In the genomic region with DNA sequence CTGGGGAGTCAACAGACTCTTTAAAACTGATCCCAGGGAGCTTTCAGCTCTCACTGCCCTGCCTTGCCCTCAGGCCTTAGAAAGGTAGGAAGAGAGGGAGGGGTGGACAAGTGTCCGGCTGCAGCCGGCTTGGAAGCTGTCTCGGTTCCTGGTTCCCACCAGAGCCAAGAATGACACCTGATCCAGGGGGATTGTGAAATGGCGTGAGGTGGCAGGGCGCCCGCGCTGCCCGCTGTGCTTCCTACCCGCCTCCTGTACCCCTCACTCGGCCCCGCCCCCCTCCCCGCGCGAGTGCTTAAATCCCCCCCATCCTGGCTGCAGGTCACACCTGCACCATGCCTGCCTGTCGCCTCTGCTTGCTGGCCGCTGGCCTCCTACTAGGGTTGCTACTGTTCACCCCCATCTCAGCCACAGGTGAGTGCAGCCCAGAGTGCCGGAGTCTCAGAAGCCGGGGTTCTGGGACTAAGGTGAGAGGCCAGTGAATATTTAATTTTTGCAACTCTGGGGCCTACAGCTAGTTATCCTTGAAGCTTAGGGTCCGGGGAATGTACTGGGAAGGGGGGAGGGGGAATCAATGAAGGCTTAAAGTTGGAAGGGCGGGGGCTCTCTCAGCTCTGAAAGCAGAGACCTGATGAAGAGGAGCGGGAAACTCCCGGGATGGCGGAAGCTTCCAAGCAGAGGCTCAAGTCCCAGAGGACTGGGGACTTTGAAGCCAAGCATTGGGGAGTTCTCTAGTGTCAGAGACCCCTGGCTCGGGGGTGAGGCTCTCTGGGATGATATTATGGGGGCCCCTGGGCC, we compare ENCODE assay signal across 8 mouse cellular contexts. TPM values are rescaled to one million over a fixed set of nuclear protein-coding genes. Genes with fewer than 3 reads are reported as not detected.
DNase-seq lines count a peak whose midpoint lies in the region; ATAC-seq and TF ChIP-seq lines count a peak whose summit lies in the region.

A gene (plus strand): TSS at position 23 of the 798 bp plus-strand sequence.

- H3K9ac ChIP-seq in heart, adult 2 months (ENCODE audit: low read depth, low read length) = no peak within 1 kb of the TSS; the same call in 1 of the 2 replicates
- H3K9ac ChIP-seq in intestine, embryonic 15.5 days = peak within 1 kb of the TSS; percentile 66
- no peak within 1 kb of the TSS for H3K9ac ChIP-seq in liver, postnatal 0 days (replicated peaks)

- H3K4me2 ChIP-seq in intestine, embryonic 15.5 days (replicated peaks) = peak within 1 kb of the TSS; percentile 96
- peak within 1 kb of the TSS; percentile 71 for H3K4me2 ChIP-seq in liver, postnatal 0 days (ENCODE audit: low read depth, low read length)

- H3K27me3 ChIP-seq in heart, adult 2 months (ENCODE audit: control insufficient read depth, insufficient read depth, low read length) = peaks cover 5% of the 10 kb centered on the region
- H3K27me3 ChIP-seq in intestine, embryonic 15.5 days (replicated peaks) = no peaks in the 10 kb centered on the region
- H3K27me3 ChIP-seq in liver, postnatal 0 days (ENCODE audit: insufficient read depth, low read length) = peaks cover 36% of the 10 kb centered on the region
- H3K27me3 ChIP-seq in small intestine, adult 2 months (ENCODE audit: control insufficient read depth, insufficient read depth, low read length) = peaks cover 13% of the 10 kb centered on the region

- no peaks in the 10 kb centered on the region for H3K36me3 ChIP-seq in heart, adult 2 months (ENCODE audit: control insufficient read depth, insufficient read depth, low read length)
- H3K36me3 ChIP-seq in intestine, embryonic 15.5 days = no peaks in the 10 kb centered on the region
- no peaks in the 10 kb centered on the region for H3K36me3 ChIP-seq in liver, postnatal 0 days (replicated peaks; ENCODE audit: insufficient read depth, low read length)
- H3K36me3 ChIP-seq in small intestine, adult 2 months (ENCODE audit: control insufficient read depth, insufficient read depth, low read length) = no peaks in the 10 kb centered on the region

- no peaks in the 10 kb centered on the region for H3K79me2 ChIP-seq in heart, adult 2 months (replicated peaks; ENCODE audit: control insufficient read depth, insufficient read depth, low read length)

- H3K4me1 ChIP-seq in heart, adult 2 months (ENCODE audit: control insufficient read depth, insufficient read depth, low read length) = peaks cover 1% of the 10 kb centered on the region; the same call in 1 of the 2 replicates
- peaks cover 14% of the 10 kb centered on the region; the same call in 1 of the 2 replicates for H3K4me1 ChIP-seq in intestine, embryonic 15.5 days (replicated peaks)
- H3K4me1 ChIP-seq in liver, postnatal 0 days (ENCODE audit: insufficient read depth) = peaks cover 2% of the 10 kb centered on the region; the same call in 1 of the 2 replicates
- peaks cover 5% of the 10 kb centered on the region; the same call in 1 of the 2 replicates for H3K4me1 ChIP-seq in small intestine, adult 2 months (ENCODE audit: control insufficient read depth, insufficient read depth, insufficient read length, low read length)

- WGBS in heart, adult 2 months = 20% methylated on average over 24 of the region's 24 CpGs
- 10% methylated on average over 24 of the region's 24 CpGs for WGBS in intestine, embryonic 15.5 days
- 21% methylated on average over 23 of the region's 24 CpGs for WGBS in liver, postnatal 0 days (ENCODE audit: insufficient replicate concordance)
- 28% methylated on average over 24 of the region's 24 CpGs for WGBS in small intestine, adult 2 months

- intact Hi-C loops in heart, adult 2 months (cut with DNase I) = no loop called here

- no peak for TF ChIP-seq EP300 in heart, adult 2 months (IDR thresholded peaks at IDR 0.05; ENCODE audit: insufficient read depth, low read depth, low read length)
- no peak for TF ChIP-seq EP300 in liver, postnatal 0 days (IDR thresholded peaks at IDR 0.05; ENCODE audit: low read depth)

- peak in 1 of 2 experiments; percentile 26 for DNase-seq in heart, adult 2 months
- no peak for DNase-seq in heart, adult 9 months (ENCODE audit: low spot score in 2 of 2)
- peak; percentile 61 for DNase-seq in embryo, embryonic 11 days
- DNase-seq in liver, postnatal 0 days = peak; percentile 39
- DNase-seq in cerebellum, postnatal 36 days = no peak
- no peak for DNase-seq in thymus, postnatal 4 days

- no peaks in the 10 kb centered on the region for H3K9me3 ChIP-seq in intestine, embryonic 15.5 days
- no peaks in the 10 kb centered on the region for H3K9me3 ChIP-seq in liver, postnatal 0 days (ENCODE audit: low read length)

- ATAC-seq in intestine, embryonic 15.5 days = no peak
- ATAC-seq in liver, postnatal 0 days = no peak

- H3K4me3 ChIP-seq in heart, adult 2 months = peak within 1 kb of the TSS; percentile 33
- H3K4me3 ChIP-seq in intestine, embryonic 15.5 days (replicated peaks) = peak within 1 kb of the TSS; percentile 45
- peak within 1 kb of the TSS; percentile 37 for H3K4me3 ChIP-seq in liver, postnatal 0 days (ENCODE audit: low read depth, low read length)
- H3K4me3 ChIP-seq in small intestine, adult 2 months (ENCODE audit: low read depth, low read length) = peak within 1 kb of the TSS; percentile 53

- no peak for TF ChIP-seq CTCF in heart, adult 2 months (IDR thresholded peaks at IDR 0.05)
- no peak for TF ChIP-seq CTCF in liver, postnatal 0 days (IDR thresholded peaks at IDR 0.05; ENCODE audit: low read depth)
- no peak for TF ChIP-seq CTCF in small intestine, adult 2 months (IDR thresholded peaks at IDR 0.05; ENCODE audit: extremely low read depth, insufficient read length, insufficient replicate concordance, low read depth, low read length)

- no peak within 1 kb of the TSS for H3K27ac ChIP-seq in heart, adult 2 months
- no peak within 1 kb of the TSS for H3K27ac ChIP-seq in intestine, embryonic 15.5 days
- H3K27ac ChIP-seq in liver, postnatal 0 days (ENCODE audit: low read depth) = no peak within 1 kb of the TSS
- H3K27ac ChIP-seq in small intestine, adult 2 months (ENCODE audit: insufficient read depth, low read depth, low read length) = no peak within 1 kb of the TSS

- TF ChIP-seq POLR2A in heart, adult 2 months (IDR thresholded peaks at IDR 0.05; ENCODE audit: insufficient read depth, low read depth, low read length) = no peak
- no peak for TF ChIP-seq POLR2A in small intestine, adult 2 months (IDR thresholded peaks at IDR 0.05; ENCODE audit: low read depth, low read length)

RNA-seq across cellular contexts. Expression of the gene that starts here (rescaled TPM):
- total RNA-seq in heart, adult 2 months (2021) = 1 to 10 TPM in 1 of 2 experiments, under 1 TPM in 1; 0.43 to 1.3 TPM
- polyA plus RNA-seq in heart, adult 2 months (2012; rRNA removed) = 0.50 and 78.4 TPM in 2 replicates
- polyA plus RNA-seq in intestine, embryonic 15.5 days (2015; fragmentation: Nextera tagmentation; extraction: Ambion mirVana) = 53.3 and 57.4 TPM in 2 replicates
- polyA plus RNA-seq in liver, postnatal 0 days (2015; fragmentation: Nextera tagmentation; extraction: Ambion mirVana) = 3.0 and 3.3 TPM in 2 replicates
- polyA plus RNA-seq in small intestine, adult 2 months (2012; rRNA removed) = 3.2 and 40.1 TPM in 2 replicates

Comparison
In these comparisons a context has a peak if more than half of its experiments do, and no peak if none do; other contexts are left out.
1. DNase-seq: peak in embryo, embryonic 11 days (single experiment) and liver, postnatal 0 days (single experiment); none in heart, adult 9 months (0 of 2), cerebellum, postnatal 36 days (0 of 2) and thymus, postnatal 4 days (single experiment).
2. Peak in every context shown above with its lines, with median percentiles within 50 percentile points of each other: H3K4me3 ChIP-seq.